Mouse (Mus musculus) MN1 (cell line): ENCODE measurements around the gene Tec.

Experiments
- DNase-seq: peaks from one replicate; pipeline ENCODE4 v3.0.0-alpha.2; 2016; ENCODE audit warnings: low spot score

Tec gene

DNA sequence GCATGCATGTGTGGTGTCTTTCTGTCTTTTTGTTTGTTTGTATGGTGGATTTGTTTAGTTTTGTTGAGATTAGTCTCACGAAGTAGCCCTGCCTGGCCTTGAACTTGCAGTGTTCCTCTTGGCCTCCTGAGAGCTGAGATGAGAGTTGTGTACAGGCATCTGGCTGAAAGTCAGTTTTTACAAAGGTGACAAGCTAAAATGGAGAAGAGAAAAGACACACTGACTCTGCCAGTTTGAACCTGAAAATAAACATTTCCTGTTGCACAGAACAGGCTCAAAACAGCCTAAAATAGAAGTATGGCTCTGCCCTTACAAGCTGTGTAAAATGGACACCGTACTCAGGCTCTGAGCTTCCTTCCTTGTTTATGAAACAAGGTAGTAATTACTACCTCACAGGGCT lies 14.9 kb downstream of the Tec start:
- no peak for DNase-seq

GRCm38 (mm10) chr5:72852301-72852995 lies 15.8 kb downstream of the Tec start:
- DNase-seq = no peak

GRCm38 (mm10) chr5:72851674-72852098 lies 16.6 kb downstream of the Tec start:
- DNase-seq = no peak

DNA sequence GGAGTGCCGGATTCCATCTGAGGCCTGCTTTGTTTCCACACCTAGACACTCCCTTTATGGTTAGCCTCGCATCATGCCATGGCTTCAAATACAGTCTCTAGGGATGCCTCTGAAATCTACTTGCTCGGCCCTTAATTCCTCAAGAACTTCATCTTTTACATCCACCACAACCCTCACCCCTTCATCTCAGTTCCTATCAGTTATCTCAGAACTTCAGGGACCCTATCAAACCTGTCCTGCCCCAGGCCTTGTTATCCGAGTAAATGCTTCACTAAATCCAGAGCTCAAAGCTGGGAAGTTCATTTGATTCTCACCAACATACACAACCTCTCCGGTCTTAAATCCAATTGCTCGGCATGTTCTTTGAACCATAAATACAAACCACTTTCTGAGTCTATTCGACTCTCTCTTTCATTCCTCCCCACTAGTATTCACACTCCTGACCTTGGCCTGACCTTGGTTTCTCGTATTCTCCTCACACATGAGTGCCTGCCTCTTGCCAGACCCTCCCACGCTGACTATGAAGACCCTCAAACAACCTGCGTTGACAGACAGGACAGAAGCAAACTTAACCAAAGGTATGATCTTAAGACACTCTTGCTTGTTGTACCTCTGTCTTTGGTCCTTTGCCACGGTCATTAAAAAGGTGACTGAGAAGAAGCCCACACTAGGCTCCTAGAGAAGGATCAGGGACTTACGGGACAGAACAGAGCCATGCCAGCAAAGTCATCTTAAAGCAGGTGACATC lies 17.2 kb downstream of the Tec start:
- no peak for DNase-seq

GRCm38 (mm10) chr5:72848889-72849435 lies 19.3 kb downstream of the Tec start:
- DNase-seq = no peak

DNA sequence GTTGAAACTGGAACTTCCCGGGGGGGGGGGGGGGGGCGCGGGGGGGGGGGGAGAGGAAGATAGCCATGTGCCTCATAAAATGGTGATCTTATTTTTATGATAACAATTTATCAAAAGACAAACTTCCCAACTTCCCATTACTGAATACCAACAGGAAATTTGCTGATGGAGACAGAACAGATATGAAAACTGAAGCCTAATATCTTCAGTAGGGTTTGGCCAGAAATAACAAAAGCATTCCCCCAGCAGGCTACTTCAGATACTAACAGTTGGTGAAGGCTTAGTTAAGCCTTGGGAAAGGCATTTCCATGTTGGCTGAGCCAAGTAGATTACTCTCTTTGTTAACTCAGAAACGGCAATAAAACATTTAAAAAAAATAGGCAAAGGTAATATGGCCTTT lies 21.6 kb downstream of the Tec start:
- no peak for DNase-seq

DNA sequence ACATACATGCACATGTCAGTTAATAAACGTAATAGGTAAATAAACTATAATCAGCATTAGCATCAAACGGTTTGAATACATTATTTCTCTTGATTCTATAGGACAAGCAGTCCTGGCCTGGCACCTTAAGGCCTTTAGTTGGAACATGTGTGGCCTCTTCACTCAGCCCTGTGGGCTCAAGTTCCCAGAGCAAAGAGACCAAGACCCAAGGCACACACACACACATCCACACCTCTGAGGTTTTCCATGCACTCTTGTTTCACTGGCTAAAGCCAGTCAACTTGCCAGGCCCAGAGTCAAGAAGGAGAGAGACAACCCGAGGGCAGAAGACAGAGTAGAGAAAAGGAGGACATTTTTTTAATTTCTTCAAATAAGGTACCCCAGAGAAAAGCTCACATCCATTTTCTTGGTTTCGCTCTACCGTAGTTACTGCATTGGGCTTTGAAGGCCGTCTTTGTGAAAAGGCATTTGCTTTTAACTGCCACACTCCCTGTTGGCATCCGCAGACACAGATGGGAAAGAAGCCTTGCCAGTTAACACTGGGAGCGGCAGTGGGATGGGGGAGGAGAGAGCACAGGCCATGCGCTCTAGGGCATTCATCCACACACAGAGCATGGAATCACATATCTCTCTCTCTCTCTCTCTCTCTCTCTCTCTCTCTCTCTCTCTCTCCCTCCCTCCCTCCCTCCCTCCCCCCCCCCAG lies 22.2 kb downstream of the Tec start:
- no peak for DNase-seq

DNA sequence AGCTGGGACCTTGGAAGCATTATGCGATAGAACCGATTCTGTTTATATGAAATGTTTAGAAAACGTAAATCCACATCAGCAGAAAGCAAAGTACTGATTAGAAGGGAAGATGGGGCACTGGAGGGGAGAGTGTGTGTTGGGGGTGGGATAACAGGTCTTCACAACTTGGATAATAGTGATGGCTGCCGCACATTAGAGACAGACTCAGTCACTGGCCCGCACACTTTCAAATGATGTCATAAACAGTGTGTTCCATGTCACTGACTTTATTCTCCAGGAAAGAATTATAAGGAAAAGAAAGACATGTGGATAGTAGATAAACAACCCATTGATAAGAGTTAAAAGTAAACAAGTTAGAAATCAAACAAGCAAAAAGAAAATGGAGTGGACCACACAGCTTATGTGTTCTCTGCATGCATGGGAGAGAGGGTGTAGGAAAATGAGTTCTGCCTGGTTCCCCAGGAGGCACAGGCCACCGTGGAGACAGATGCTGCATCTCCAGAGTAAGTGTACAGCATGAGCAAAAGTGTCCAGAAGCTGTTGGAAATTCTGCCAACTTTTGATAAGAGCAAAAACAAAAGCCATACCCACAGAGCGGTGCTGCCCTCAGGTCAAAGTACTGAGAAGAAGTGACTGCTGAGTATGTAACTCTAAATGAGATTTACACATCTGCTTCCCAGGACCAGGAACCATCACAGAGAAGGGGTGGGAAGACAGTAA lies 23.3 kb downstream of the Tec start:
- no peak for DNase-seq

DNA sequence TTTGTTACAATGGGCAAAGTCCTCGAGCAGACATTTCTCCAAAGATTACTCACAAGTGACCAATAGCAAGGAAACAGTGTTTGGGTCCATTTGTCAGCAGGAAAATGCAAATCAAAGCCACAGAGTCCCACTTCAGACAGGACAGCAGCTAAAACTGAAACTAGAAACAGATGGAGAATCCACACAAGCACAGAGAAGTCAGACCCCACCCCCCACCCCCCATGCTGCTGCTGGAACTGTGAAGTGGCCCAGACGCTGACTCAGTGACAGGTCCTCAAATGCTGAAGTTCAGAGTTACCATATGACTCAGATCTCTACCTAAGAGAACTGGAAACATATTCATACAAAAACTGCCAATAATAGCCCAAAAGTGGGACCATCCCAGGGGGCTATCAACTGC lies 24.0 kb downstream of the Tec start:
- DNase-seq = no peak

DNA sequence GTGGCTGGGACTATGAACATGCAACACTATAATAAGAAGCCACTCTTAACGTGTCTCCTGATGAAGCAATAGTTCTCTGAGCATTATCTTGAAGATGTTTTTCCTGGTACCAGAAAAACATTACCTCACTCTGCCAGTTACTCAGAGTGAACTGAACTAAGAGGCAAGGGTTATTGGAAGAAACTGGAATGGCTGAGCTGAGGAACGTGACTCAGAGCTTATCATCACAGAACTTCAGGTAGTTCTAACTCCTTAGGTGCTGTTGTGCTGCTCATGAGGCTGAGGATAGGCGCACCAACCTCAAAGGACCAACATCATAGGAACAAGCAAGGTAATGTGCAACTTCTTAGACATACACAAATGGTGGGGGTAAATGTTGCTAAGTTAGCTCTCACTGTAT lies 28.6 kb downstream of the Tec start:
- no peak for DNase-seq

GRCm38 (mm10) chr5:72838976-72839375 lies 29.3 kb downstream of the Tec start:
- no peak for DNase-seq

DNA sequence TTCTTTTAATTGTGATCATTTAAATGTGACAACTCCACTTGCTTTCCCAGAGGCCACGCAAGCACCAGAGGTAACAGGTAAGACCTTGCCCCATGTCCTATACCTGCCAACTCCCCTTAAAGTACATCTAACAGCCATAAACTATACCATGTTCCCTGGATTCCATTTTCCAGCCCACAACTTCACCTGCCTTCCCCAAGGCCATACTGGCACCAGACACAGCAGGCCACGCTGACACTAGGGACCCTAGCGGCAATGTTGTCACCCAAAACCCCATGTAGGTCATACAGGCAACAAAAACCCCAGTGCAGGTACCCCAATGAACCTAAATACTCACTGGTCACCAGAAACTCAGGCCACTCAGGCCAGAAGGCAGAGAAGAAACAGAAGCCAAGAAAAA lies 32.6 kb downstream of the Tec start:
- no peak for DNase-seq

DNA sequence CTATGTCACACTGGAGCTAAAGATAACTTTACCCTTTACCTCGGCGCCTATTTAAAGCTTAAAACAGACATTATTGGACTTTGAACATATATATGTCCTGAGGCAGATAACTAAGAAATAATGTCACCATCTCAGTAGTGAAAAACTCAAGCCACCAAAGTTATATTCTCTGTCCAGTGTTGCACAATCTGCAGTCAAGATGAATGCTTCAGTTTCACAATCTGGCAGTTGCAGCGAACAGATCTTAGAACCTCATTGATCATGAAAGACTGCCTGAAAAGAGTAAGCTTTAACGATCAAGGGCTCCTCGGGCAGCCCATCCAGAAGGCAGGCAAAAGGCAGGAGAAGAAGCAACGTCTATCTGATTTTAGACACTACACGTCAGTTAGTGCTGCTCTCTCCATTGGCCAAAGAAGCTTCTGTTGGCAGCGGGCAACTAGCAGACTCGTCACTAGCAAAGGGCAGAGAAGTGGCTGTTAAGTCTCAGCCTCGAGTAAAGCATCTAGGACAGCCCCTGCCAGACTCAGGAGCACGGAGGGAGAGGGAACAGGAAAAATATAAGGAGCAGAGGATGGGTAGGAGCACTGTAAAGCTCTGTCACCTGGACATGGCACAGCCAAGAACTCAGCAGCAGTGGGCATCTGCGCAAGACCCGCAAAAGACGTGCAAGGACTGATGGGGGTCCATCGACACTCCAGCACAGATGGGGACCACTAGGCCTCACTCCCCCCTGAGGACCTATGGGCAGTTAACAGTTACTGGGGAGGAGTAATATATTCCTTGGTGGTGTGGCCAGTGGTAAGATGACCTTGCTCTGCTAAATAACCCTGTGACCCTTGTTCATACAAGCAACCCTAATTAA lies 35.1 kb downstream of the Tec start:
- no peak for DNase-seq

DNA sequence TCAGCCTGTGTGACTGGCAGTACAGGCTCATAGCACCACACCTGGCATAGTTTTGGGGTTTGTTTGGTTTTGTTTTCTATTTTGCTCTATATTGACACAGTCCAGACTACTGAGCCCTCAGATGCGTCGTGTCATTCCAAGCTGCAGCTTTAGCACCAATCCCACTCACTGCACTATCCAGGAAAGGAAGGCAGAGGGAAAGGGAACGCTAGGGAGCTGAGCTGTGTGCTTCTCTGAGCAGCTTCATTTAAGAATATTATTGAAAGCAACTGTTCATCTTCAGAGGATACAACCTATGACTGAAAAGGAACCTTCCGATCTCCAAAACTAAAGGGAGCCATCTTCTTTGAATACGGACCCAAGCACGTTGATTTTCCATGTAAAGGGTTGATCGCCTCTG lies 36.1 kb downstream of the Tec start:
- no peak for DNase-seq

- no peak for DNase-seq
These were observed 37.2 kb downstream of the Tec start for GRCm38 (mm10) chr5:72830988-72831610.

DNA sequence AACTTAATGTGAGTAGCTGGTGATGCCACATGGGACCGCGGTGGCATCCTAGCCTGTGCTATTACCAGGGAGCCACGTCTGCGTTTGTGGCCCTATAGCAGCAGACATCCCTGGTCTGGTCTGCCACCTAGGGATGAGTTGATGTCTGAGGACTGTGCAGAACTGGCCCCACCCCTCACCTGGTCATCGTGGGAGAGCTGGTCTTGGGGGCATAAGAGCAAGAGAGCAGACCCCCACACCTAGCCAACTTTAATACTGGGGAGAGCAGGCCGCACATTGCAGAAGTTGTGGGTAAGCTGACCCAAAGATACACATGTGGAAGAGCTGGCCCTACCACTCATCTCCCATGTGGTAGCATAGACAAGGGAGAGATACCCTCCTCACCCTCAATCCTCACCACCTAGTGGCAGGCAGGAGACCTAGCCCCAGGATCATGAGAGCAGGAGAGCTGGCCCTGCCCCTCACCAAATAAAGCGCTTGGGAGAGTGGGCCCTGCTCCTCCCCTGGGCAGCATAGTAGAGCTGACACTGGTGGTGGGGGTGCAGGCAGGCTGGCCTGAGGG lies 38.7 kb downstream of the Tec start:
- no peak for DNase-seq

GRCm38 (mm10) chr5:72828401-72828800 lies 39.9 kb downstream of the Tec start:
- DNase-seq = no peak

DNA sequence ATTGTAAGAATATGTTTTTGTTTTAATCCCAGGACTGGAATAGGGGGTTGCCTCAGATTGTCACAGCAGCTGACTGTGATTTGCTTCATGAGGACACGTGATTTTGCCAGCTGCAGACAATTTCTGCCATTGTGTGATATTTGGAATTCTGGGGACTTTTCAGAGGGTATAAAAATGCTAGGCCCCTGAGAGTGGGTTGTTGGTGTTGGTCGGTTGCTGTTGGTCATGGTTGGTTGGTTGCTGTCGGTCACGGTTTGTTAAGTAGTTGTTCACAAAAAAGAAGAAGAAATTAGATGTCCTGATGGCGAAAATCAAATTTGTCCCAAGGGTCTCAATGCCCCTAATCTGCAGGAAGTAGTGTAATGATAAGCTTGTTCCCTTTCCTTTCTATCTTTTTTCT lies 40.8 kb downstream of the Tec start:
- DNase-seq = no peak

DNA sequence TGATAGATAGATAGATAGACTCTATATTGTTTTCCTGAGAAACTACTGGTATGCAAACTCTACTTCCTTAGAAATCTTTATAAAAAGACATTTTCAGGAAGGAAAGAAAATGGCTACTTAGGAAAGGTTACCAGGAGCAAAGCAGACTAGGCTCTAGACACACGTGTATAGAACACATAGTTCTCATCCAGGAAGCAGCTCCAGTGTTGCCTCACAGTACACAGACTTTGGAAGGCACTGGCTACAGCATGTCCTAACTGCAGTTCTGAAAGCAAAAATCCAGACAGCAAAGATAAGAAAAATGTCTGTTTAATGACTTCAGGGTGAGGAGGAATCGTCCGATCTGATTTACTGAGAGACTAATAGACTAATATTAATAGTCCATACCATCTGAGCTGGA lies 41.8 kb downstream of the Tec start:
- DNase-seq = no peak

- no peak for DNase-seq
These were observed 47.6 kb downstream of the Tec start for GRCm38 (mm10) chr5:72820651-72821050.
